Mouse (Mus musculus) lung, postnatal 0 days (tissue): ENCODE results near the gene Tmem156. TPM values are rescaled to one million over a fixed set of nuclear protein-coding genes. Genes with fewer than 3 reads are reported as not detected.

Experiments
- ATAC-seq: fragments of 200-750 bp; cut with Nextera tagmentation; 2 replicates; pipeline ENCODE4 v1.8.0; 2017; ENCODE audit warnings: moderate library complexity
- DNase-seq: peaks from one replicate; pipeline ENCODE4 v3.0.0-alpha.2; 2016; ENCODE audit warnings: low spot score
- H3K27ac ChIP-seq: fragments of 300-500 bp; sonication (generic); 2 replicates; pipeline ENCODE4 v1.5.1; 2014; ENCODE audit warnings: antibody characterized with exemption, mild to moderate bottlenecking, low read length, mixed read lengths
- H3K27me3 ChIP-seq: fragments of 300-500 bp; sonication (generic); replicated peaks from 2 replicates; pipeline ENCODE4 v1.6.1; 2014; ENCODE audit warnings: low read length, mixed read lengths; ENCODE audit not compliant: insufficient read depth
- H3K36me3 ChIP-seq: fragments of 300-500 bp; sonication (generic); 2 replicates; pipeline ENCODE4 v1.6.1; 2014; ENCODE audit warnings: low read length, mixed read lengths; ENCODE audit not compliant: insufficient read depth
- H3K4me1 ChIP-seq: fragments of 300-500 bp; sonication (generic); 2 replicates; pipeline ENCODE4 v1.6.1; 2014; ENCODE audit warnings: antibody characterized with exemption, low read depth, low read length, mixed read lengths; ENCODE audit not compliant: insufficient read depth
- H3K4me2 ChIP-seq: fragments of 300-500 bp; sonication (generic); replicated peaks from 2 replicates; pipeline ENCODE4 v1.6.1; 2014; ENCODE audit warnings: low read depth, mild to moderate bottlenecking, low read length, moderate library complexity, mixed read lengths
- H3K4me3 ChIP-seq: fragments of 300-500 bp; sonication (generic); 2 replicates; pipeline ENCODE4 v1.5.1; 2014; ENCODE audit warnings: low read depth, low read length
- H3K9ac ChIP-seq: fragments of 300-500 bp; sonication (generic); replicated peaks from 2 replicates; pipeline ENCODE4 v1.6.1; 2014; ENCODE audit warnings: low read depth, mild to moderate bottlenecking
- H3K9me3 ChIP-seq: fragments of 300-500 bp; sonication (generic); 2 replicates; pipeline ENCODE4 v1.6.1; 2016; ENCODE audit warnings: low read length, mixed read lengths
- CTCF ChIP-seq: IDR thresholded peaks from 2 replicates; pipeline ENCODE4 v1.5.1; 2016; ENCODE audit warnings: antibody characterized with exemption, mild to moderate bottlenecking
- EP300 ChIP-seq: IDR thresholded peaks from 2 replicates; pipeline ENCODE4 v1.6.1; 2016; ENCODE audit warnings: antibody characterized with exemption, mild to moderate bottlenecking, control low read depth
- WGBS: fragments of 180-500 bp; shearing (Covaris S2); extraction: QIAGEN DNeasy Blood & Tissue Kit; methylation state at CpG from one replicate; pipeline ENCODE4 v1.1.7; 2014; 5-methylcytosine and 5-hydroxymethylcytosine counted together
- polyA plus RNA-seq: library from polyadenylated mRNA; unstranded; fragments of >200 nt; fragmentation: Nextera tagmentation; extraction: Ambion mirVana; gene quantifications from 2 replicates; pipeline ENCODE4 v1.2.1, GENCODE M21; 2015

Tmem156 gene
- polyA plus RNA-seq, 1 experiment from 2014 or later = 1.9 TPM

DNA sequence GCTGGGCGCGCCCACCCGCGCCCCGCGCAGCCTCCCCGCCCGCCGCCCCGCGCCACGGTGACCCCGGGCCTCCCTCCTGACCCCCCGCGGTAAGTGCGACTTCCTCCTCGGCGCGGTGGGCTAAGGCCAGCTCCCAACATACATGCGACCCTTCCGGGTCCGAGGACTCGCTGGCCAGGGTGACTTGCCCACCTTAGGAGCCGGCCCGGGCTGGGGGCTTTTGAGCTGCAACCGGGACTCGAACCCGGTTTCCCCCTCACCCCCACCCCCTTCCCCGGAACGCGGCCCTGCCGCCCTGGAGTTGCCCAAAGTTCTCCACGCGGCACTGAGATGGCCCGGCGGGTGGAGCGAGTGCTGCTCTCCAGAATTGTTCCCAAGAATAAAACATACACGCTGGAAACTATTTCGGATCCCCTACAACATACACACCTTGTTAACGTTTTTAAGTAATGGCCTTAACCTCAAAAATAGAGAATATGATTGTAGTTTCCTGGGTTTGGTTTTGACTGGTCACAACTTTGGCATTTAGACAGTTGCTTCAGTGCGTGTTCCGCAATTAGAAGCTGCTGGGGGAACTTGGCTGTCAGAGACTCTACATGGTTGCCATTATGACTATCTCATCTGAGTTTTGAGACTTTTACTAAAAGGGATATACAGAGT, 16.0 kb upstream of the Tmem156 start:
- no peaks in the 10 kb centered on the region for H3K9me3 ChIP-seq
- H3K27ac ChIP-seq = peak overlapping the region; percentile 96
- TF ChIP-seq CTCF = no peak
- DNase-seq (peak; percentile 54), ATAC-seq (peak; percentile 25)
- H3K36me3 ChIP-seq = no peaks in the 10 kb centered on the region
- H3K4me2 ChIP-seq = peak overlapping the region; percentile 87
- H3K4me1 ChIP-seq = peaks cover 7% of the 10 kb centered on the region
- peak overlapping the region; percentile 95 for H3K9ac ChIP-seq
- WGBS = 2% methylated on average over 28 of the region's 42 CpGs
- H3K4me3 ChIP-seq = peak overlapping the region; percentile 91
- H3K27me3 ChIP-seq = no peaks in the 10 kb centered on the region

DNA sequence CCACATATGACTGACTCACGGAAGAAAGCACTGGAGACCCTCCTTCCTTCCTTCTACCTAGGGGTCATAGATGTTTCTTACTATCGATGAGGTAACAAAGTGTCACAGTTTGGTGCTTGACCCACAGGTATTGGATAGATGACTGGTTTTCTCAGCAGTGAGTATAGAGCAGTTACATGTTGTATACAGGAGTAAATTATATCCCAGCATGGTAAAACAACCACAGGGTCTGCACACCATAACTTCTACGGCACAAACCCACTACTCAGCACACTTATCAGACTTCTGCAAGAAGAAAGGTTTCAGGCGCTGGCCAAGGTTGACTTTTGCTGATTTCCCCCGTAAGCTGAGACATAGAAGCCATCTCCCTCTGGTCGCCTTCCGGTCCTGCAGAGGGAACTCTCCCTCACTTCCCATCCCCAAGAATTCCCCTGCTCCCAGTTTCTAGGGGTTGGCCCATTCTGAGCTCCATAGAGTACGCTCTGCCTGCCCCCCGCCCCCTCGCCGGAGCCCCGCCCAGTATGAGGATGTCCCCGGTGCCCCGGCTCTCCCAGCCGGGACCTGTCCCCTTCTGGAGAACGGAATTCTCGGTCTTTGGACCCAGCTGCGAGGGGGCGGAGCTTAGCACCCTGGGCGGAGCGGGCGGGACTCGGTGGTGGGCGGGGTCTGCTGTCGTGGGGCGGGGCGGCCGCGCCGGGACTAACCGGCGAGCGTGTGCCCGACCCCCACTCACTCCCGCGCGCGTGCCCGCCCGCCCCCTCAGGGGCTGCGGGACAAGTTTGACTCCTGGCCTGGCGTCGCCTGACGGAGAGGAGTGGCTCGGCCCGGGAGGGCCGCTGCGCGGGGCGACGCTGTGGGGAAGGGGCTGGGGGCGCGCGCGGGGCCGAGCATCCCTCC, 15.2 kb upstream of the Tmem156 start, which contains the start of gene Klhl5:
Gene Klhl5, plus strand, starts transcription at position 664 of the 897 bp plus-strand sequence.
- WGBS = 6% methylated on average over 43 of the region's 56 CpGs
- Histone ChIP-seq H3K9me3 (no peaks in the 10 kb centered on the region), H3K27me3 (no peaks in the 10 kb centered on the region), H3K36me3 (no peaks in the 10 kb centered on the region), H3K4me3 (peak within 1 kb of the TSS; percentile 91), H3K4me2 (peak within 1 kb of the TSS; percentile 87), H3K27ac (peak within 1 kb of the TSS; percentile 96), H3K4me1 (peaks cover 13% of the 10 kb centered on the region), H3K9ac (peak within 1 kb of the TSS; percentile 95)
- peak; percentile 18 for TF ChIP-seq CTCF
- no peak for TF ChIP-seq EP300
- DNase-seq = peak; percentile 92
- peak; percentile 94 for ATAC-seq

DNA sequence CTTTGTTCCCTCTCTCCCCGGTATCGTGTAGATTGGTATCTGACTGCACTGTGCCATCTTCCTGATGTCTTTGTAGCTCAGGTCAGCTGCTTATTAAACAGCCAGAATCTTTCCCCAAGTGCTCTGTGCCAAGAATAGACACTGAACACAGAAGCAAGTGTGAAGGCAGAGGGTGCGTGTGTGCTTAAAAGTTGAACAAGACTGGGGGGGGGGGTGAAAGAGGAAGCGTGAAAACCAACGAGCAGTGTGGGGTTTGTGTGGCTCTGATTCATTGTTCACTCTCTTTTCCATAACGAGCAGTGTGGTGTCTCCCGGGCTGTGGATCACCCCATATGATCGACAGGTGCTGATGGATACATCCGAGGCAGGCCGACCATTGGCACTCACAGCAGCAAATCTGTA, 10.7 kb upstream of the Tmem156 start:
- ATAC-seq = 0 out of 2 replicates have a peak, but pooled peaks have one; percentile 3
- DNase-seq = no peak
- no peaks in the 10 kb centered on the region for H3K27me3 ChIP-seq
- no peak overlapping the region for H3K4me3 ChIP-seq
- H3K9me3 ChIP-seq = no peaks in the 10 kb centered on the region
- peak overlapping the region; percentile 29; the same call in 1 of the 2 replicates for H3K27ac ChIP-seq
- 25% methylated on average over 10 of the region's 10 CpGs for WGBS
- H3K36me3 ChIP-seq = no peaks in the 10 kb centered on the region
- peaks cover 13% of the 10 kb centered on the region for H3K4me1 ChIP-seq
- no peak overlapping the region for H3K9ac ChIP-seq
- TF ChIP-seq CTCF = no peak
- H3K4me2 ChIP-seq = no peak overlapping the region

DNA sequence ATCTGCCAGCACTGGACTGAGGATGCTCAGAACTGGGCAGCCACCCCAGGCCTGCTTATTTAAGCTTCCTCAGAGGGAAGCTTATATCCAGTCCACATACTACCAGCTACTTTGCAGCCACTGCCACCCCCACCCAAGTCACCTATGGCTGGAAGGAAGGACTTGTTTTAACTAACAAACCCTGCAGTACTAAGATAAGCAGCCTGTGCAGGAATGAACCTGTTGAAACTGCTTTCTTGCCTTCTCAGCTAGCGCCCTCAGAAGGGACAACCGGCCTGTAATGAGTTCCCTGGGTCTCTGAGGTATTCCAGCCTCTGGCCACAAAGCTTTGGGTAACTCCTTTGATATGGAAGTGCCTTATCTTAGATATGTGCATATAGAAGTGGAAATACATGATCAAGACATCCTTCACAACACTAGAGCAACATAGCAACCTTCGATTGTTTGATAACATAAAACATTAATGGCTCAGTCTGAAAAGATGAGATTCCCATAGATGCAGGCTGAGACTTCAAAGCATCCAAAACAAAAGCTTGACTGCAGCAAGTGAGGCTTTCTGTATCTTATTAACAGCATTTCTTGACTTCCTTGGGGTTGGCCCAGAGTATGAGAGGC, 10.2 kb upstream of the Tmem156 start:
- no peak for ATAC-seq
- H3K4me3 ChIP-seq = no peak overlapping the region
- H3K4me2 ChIP-seq = no peak overlapping the region
- peak overlapping the region; percentile 29; the same call in 1 of the 2 replicates for H3K27ac ChIP-seq
- H3K9ac ChIP-seq = no peak overlapping the region
- H3K27me3 ChIP-seq = no peaks in the 10 kb centered on the region
- H3K9me3 ChIP-seq = no peaks in the 10 kb centered on the region
- WGBS = 48% methylated on average over 3 of the region's 3 CpGs
- peaks cover 13% of the 10 kb centered on the region for H3K4me1 ChIP-seq
- TF ChIP-seq CTCF (no peak), EP300 (no peak)
- H3K36me3 ChIP-seq = no peaks in the 10 kb centered on the region
- DNase-seq = no peak

DNA sequence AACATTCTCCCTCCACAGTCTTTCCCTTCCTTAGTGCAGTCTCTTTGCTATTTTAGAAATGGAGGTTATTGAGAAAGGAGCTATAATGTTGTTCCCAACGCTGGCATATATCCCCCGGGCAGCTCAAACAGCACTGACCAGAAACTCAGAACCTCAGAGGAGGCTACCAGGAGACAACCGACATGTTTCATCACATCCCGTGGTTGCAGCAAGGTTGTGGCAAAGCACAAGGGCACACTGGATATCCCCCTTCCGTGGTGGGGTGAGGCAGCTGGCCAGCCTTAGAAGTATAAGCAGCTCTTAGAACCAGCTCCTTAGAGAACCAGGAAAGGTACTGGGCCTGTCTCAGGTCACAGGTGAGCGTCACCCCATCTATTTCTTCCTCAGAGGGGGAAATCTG, 9.7 kb upstream of the Tmem156 start:
- H3K4me1 ChIP-seq = peaks cover 10% of the 10 kb centered on the region
- ATAC-seq (no peak), DNase-seq (no peak)
- no peaks in the 10 kb centered on the region for H3K36me3 ChIP-seq
- no peaks in the 10 kb centered on the region for H3K27me3 ChIP-seq
- no peak for TF ChIP-seq CTCF
- TF ChIP-seq EP300 = no peak
- H3K9ac ChIP-seq = no peak overlapping the region
- no peak overlapping the region for H3K4me2 ChIP-seq
- 90% methylated on average over 6 of the region's 6 CpGs for WGBS
- H3K9me3 ChIP-seq = no peaks in the 10 kb centered on the region
- H3K27ac ChIP-seq = no peak overlapping the region
- H3K4me3 ChIP-seq = no peak overlapping the region

DNA sequence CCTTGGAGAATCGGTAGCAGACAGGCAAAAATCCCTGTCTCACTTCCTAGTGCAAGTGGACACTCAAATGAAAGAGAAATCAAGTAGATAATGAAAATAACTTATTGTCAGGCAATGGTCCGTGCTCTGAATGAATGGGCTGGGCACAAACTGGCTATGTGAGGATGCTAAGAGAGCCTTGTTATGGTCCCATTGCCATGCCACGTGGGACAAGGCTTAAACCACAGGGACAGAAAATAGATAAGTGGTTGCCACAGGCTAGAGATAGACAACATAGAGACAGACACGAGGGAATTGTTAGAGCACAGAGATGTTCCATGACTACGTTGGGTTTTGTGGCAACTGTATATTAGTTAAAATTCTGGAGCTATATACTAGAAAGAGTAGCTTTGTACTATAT, 9.3 kb upstream of the Tmem156 start:
- Histone ChIP-seq H3K4me2 (no peak overlapping the region), H3K4me3 (no peak overlapping the region), H3K4me1 (peaks cover 10% of the 10 kb centered on the region), H3K36me3 (no peaks in the 10 kb centered on the region), H3K27ac (no peak overlapping the region), H3K27me3 (no peaks in the 10 kb centered on the region), H3K9ac (no peak overlapping the region), H3K9me3 (no peaks in the 10 kb centered on the region)
- ATAC-seq (no peak), DNase-seq (no peak)
- TF ChIP-seq EP300 (no peak), CTCF (no peak)
- 70% methylated on average over 5 of the region's 5 CpGs for WGBS
